Mouse (Mus musculus) bone marrow macrophage, adult 2 months (primary cell): ENCODE measurements at regions not wholly inside any gene's neighbourhood (a gene's known extent, or its start where the extent isn't known, plus 50 kb on each side); places are given as distances from the start of the nearest gene placed in this dataset.

Source experiments
- CTCF ChIP-seq: IDR thresholded peaks from 2 replicates; pipeline ENCODE4 v1.5.1; 2012; ENCODE audit warnings: low read depth, mild to moderate bottlenecking, low read length, moderate library complexity
- POLR2A ChIP-seq: IDR thresholded peaks from 2 replicates; pipeline ENCODE4 v1.6.1; 2012; ENCODE audit warnings: mild to moderate bottlenecking, low read depth, low read length, borderline replicate concordance

DNA sequence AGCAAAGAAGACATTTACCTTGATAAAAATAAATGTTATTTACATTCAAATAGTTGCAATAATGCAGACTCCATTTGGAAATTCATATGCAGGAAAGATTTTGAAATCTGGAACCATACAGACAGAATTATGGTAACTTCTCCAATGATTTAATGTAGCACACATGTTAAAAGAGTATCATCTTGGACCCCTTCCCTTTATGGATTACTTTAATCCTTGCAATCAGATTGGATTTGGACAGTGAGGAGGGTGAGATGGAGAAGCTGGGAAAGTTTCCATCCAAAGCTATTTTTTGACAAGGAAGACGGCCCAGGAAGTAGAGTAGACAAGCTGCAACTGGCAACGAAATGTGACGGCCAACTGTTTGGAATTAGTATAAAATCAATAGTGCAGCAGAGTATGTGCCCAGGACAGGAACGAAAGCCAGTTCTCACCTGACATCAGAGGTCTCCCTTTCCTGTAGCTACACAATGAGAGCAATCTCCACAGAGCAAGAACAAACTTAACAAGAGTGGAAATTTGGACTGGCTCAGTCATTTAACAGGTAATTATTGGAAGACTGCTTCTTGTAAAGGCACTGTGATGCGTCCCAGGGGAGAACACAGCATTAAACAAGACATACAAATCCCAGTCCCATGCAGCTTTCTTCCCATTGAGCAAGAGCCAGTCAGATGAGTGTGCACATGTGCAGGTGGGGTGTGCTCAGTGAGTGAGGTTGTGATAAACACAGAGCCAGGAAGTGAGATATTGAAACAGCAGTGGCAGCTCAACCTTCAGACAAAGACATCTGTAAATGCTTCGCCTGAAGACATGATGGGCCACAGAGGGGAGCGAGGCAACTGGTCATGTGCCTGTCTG is 68.3 kb downstream of the Kbtbd8 start:
- TF ChIP-seq CTCF (no peak), POLR2A (no peak)
